Mouse (Mus musculus) embryonic fibroblast, embryonic 13.5 days (primary cell): Measurements from ENCODE around the gene Srpx.

ENCODE experiments used
- CTCF ChIP-seq: IDR thresholded peaks from 2 replicates; pipeline ENCODE4 v1.5.1; 2011; ENCODE audit warnings: mild to moderate bottlenecking, control low read depth, low read length, moderate library complexity, borderline replicate concordance; ENCODE audit not compliant: insufficient read depth
- POLR2A ChIP-seq: IDR thresholded peaks from 2 replicates; pipeline ENCODE4 v1.6.1; 2011; ENCODE audit warnings: low read depth, mild to moderate bottlenecking, control low read depth, low read length, moderate library complexity

DNA sequence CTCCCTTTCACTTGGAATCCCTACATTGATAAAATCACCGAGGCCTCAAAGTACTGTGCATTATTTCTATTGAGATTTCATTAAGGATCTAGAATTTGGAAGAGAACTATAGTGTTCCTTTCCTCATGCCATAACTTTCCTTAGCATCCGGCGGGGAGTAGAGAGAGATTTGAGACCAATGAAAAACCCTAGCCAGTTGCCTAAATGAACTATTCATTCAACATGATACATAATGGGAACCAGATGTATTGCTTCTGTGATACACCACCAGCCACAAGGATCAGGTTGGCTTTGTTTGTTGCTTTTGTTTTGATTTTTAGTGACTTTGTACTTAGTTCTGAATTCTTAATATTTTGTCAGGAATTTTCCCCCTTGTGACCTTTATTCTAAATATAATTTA is 37.1 kb downstream of the Srpx start:
- no peak for TF ChIP-seq CTCF
- TF ChIP-seq POLR2A, result no peak
